Mouse (Mus musculus): ENCODE measurements around the gene Plxnc1. TPM values are rescaled to one million over a fixed set of nuclear protein-coding genes. Genes with fewer than 3 reads are reported as not detected.
A peak's percentile ranks its signal among the peaks of the same experiment; 100 is the strongest.

The Plxnc1 gene
- total RNA-seq, 2 experiments from 2014 or later, result 2.0 to 3.0 TPM

DNA sequence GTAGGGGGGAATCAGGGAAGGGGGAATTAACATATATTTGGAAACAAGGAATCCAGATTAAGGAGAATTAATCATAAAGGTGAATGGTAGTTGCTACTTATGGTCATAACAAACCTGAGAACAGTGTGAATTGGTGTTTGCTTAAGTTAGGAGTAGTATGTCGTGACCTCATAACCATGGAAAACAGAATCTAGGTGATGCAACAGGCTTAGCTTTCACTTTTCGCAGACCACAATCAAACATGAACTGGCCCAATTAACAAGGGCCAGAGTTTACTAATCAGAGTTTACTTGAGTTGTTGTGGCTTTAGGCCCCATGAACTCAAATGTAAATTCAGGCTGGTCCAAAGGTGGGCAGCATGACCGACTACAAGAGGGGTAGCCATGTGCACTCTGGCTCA is 150.7 kb downstream of the Plxnc1 start:
- intact Hi-C loops (cut with DNase I), result no loop called here
- DNase-seq, result no peak

DNA sequence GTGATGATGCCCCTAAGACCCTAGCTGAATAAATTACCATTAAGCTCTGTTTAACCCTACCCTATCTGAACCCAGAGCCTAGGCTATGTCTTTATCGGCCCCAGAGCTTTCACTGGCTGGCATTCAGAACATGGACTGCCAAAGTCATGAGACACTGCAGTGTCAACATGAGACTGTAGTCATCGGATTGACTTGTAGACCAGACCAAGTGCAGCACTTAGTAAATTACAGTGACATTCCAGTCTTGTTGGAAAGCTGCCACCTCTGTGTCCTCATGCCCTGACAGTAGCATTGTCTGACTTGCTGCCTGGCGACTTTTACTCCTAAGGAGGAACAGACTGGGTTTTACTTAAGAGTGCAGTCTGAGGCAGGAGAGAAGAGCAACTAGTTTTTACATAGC is 155.4 kb downstream of the Plxnc1 start:
- intact Hi-C loops (cut with DNase I), result no loop called here
- peak; percentile 24 to 56 for DNase-seq

DNA sequence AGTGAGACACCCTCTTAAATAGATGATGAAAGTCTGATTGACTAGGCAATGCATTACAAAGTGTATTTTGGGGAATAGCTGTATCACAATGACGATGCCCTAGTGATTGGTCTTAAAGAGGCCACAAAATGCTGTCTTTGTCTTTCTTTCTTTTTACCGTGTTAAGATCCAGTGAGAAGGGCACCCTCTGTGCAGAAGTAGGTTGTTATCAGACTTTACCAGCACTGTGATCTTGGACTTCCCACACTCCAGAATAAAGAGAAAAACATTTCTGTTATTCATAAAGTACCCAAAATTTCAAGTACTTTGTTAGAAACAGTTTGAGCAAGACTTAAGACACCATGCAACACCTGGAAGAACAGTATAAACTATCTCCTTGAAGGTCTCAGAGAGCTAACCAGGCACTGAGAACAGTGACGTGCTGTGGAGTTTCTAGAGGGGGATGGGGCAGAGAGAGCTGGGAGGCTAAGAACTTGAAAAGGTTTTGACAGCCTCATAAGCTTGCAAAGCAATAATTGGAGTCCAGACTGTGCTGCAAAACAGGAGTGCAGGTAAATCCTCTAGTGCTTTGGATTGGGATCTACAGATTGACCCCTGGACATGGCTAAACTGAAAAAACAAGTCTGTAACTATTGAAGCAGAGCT is 163.9 kb downstream of the Plxnc1 start:
- DNase-seq, result no peak

DNA sequence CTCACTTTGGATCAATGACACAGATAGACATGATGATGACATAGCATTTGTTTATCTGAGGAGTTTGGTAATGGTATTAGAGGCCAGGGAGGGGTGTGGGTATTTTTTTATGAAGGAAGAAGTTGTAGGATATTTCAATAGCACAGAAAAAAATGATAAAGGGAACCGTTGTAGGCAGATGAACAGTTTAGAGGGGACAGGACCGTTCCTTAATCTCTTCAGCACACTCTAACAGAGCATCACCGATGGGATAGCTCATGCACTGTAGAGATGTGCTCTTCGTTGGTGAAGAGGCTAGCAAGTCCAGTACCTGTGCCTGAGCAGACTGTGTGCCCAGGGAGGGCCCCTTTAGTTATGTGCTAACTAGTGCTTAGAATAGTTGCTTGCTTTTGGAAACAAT is 165.3 kb downstream of the Plxnc1 start:
- no peak for DNase-seq
- intact Hi-C loops (cut with DNase I), result no loop called here

More for the DNA sequence above, 163.9 kb downstream of the Plxnc1 start:
- intact Hi-C loops (cut with DNase I), result no loop called here

DNA sequence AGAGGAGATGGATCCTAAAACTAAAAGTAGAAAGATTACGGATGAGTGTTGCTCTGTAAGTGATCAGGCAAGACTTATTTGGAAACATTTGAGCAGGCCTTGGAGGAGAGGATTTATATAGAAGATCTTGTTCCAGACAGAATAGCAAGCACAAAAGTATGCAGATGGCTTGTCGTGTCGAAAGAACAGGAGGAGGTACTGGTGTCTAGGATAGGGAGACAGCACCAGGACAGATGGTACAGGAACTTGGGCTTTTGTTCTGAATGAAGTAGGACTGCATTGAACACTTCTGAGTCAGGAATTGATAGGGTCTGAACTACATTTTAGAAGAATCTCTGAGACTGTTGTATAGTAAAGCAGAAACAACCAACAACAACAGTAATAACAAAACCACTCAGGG is 167.1 kb downstream of the Plxnc1 start:
- intact Hi-C loops (cut with DNase I), result no loop called here
- no peak for DNase-seq

DNA sequence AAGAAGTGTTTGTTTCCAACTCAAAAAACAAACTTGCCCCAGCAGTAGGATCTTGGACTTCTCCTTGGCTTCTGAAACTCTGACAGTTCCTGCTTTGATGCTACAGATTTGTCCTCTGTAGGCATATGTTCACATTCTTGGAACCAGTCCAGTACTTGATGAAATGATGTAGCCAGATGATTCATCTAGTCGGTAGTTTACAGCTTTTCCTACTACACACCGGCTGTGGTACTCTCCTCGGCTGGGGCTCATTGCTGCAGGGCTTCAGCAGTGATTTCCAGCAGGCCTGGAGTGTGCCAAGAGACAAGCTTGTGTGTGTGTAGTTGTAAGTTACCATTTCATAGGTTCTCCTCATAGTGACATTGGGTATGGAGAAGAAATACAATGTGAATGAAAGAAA is 173.1 kb downstream of the Plxnc1 start:
- intact Hi-C loops (cut with DNase I), result no loop called here
- DNase-seq, result no peak

DNA sequence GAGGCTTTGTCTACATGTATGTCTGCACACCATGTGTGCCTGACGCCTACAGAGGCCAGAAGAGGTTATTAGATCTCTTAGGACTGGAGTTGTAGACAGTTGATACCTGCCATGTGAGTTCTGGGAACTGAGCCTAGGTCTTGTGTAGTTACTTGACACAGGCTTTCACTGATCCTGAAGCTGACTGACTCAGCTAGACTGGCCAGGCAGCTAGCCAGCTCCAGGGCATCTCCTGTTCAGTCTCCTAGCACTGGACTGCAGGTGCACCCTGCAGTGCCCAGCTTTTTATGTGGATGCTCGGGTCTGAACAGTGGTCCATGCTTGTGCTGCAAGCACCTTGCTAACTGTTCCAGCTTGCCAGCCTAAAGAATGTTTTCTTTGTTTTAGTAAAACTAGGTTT is 197.6 kb downstream of the Plxnc1 start:
- intact Hi-C loops (cut with DNase I), result no loop called here
- DNase-seq, result no peak

DNA sequence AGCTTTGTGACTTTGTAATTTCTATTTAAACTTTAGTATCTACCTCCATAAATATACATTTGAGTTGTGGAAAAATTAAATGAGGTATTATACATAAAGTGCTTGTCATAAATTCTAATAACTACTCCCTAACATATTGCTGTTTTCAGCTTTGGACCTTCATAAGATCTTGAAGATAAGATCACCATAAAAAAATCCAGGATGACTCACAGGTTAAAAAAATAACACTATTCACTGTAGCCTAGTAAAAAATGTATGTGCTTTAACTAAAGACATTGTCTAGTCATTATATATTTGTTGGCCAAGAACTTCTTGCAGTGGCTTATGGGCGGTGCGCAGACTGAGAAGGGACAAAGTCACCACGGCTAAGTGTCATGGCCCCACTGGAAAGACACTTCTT is 203.2 kb downstream of the Plxnc1 start:
- no peak for DNase-seq
- intact Hi-C loops (cut with DNase I), result no loop called here
